Mouse (Mus musculus): ENCODE results near the gene Smim13. TPM values are rescaled to one million over a fixed set of nuclear protein-coding genes. Genes with fewer than 3 reads are reported as not detected.

Gene Smim13
- polyA plus RNA-seq, 1 experiment = 6.5 TPM

DNA sequence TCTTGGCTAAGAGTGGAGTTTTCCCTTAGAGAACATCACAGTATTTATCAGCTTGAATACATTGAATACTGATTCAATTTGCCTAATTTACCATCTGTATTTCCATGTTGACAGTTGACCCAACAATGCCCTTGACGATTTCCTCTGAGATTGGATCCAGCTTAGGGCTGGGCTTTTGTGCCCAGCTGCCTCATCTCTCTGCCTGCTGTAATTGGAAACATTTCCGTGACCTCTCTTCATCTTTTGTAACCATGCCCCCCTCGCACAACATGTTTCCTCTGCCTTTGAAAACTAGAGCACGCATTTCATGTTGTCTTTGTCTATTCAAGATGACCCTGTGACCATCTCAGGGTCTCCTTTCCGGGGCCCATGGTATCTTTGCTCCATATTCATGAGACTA, 49.4 kb downstream of the Smim13 start:
- TF ChIP-seq CTCF (IDR thresholded peaks at IDR 0.05; ENCODE audit: insufficient read depth, low read length) (no peak), POLR2A (IDR thresholded peaks at IDR 0.05; ENCODE audit: borderline replicate concordance, extremely low read depth, low read depth, low read length) (no peak)
- 26% methylated on average over 5 of the region's 5 CpGs for WGBS
- Histone ChIP-seq H3K4me3 (replicated peaks; ENCODE audit: extremely low read depth, low read depth, low read length) (no peak overlapping the region), H3K4me1 (ENCODE audit: control insufficient read depth, insufficient read depth, low read length) (peaks cover 9% of the 10 kb centered on the region; the same call in 1 of the 2 replicates)
- no peak for DNase-seq

- WGBS = 31% methylated on average over 4 of the region's 4 CpGs
- peaks cover 9% of the 10 kb centered on the region; the same call in 1 of the 2 replicates for H3K4me1 ChIP-seq (ENCODE audit: control insufficient read depth, insufficient read depth, low read length)
- TF ChIP-seq POLR2A (IDR thresholded peaks at IDR 0.05; ENCODE audit: borderline replicate concordance, extremely low read depth, low read depth, low read length) = no peak
- TF ChIP-seq CTCF (IDR thresholded peaks at IDR 0.05; ENCODE audit: insufficient read depth, low read length) = no peak
- H3K4me3 ChIP-seq (replicated peaks; ENCODE audit: extremely low read depth, low read depth, low read length) = no peak overlapping the region
- DNase-seq = no peak
These were observed 50.4 kb downstream of the Smim13 start for GRCm38 (mm10) chr13:41300037-41300436.

DNA sequence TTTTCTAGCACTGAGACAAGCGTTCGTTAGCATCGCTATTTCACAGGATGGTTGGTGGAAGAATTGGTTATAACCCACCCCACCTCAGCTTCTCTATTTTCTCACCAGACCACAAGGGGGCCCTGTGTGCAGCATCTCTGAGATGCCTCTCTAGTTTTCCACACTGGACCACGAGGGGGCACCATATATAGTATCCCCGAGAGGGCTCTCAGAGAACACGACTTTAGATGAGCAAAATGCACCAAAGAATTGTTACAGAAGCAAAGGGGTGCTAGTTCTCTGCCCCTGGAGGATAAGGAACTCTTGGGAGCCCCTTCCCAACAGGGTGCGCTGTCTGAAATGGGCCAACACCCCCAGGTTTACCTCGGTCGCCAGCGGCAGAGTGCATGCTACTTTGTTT, 53.1 kb downstream of the Smim13 start:
- peak; percentile 88 for DNase-seq
- 61% methylated on average over 10 of the region's 10 CpGs for WGBS
- peaks cover 5% of the 10 kb centered on the region; the same call in 1 of the 2 replicates for H3K4me1 ChIP-seq (ENCODE audit: control insufficient read depth, insufficient read depth, low read length)
- peak; percentile 72 for TF ChIP-seq CTCF (IDR thresholded peaks at IDR 0.05; ENCODE audit: insufficient read depth, low read length)
- TF ChIP-seq POLR2A (IDR thresholded peaks at IDR 0.05; ENCODE audit: borderline replicate concordance, extremely low read depth, low read depth, low read length) = no peak
- H3K4me3 ChIP-seq (replicated peaks; ENCODE audit: extremely low read depth, low read depth, low read length) = no peak overlapping the region

- 38% methylated on average over 5 of the region's 5 CpGs for WGBS
- Histone ChIP-seq H3K4me3 (replicated peaks; ENCODE audit: extremely low read depth, low read depth, low read length) (no peak overlapping the region), H3K4me1 (ENCODE audit: control insufficient read depth, insufficient read depth, low read length) (peaks cover 13% of the 10 kb centered on the region)
- no peak for DNase-seq
- TF ChIP-seq POLR2A (IDR thresholded peaks at IDR 0.05; ENCODE audit: borderline replicate concordance, extremely low read depth, low read depth, low read length) (no peak), CTCF (IDR thresholded peaks at IDR 0.05; ENCODE audit: insufficient read depth, low read length) (no peak)
These were observed 71.1 kb downstream of the Smim13 start for GRCm38 (mm10) chr13:41320749-41321148.

DNA sequence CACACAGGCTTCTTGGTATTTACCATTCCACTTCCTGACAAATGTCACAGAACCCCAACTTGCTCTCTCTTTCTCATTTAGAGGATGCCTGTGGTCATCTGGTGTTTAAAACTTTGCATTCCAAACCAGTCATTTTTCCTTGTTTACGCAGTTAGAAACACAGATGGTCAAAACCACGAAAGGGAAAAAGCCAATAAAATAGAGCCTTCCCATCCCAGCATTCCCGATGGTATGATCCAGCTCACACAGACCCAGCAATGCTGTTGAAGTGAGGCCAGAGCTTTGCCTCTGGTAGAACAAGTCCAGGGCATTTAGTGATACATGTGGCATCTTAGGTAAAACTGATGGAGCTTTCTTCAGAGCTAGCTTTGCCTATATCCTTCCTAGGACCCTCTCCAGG, 71.8 kb downstream of the Smim13 start:
- WGBS = 32% methylated on average over 3 of the region's 3 CpGs
- H3K4me3 ChIP-seq (replicated peaks; ENCODE audit: extremely low read depth, low read depth, low read length) = no peak overlapping the region
- DNase-seq = no peak
- TF ChIP-seq POLR2A (IDR thresholded peaks at IDR 0.05; ENCODE audit: borderline replicate concordance, extremely low read depth, low read depth, low read length) (no peak), CTCF (IDR thresholded peaks at IDR 0.05; ENCODE audit: insufficient read depth, low read length) (no peak)
- H3K4me1 ChIP-seq (ENCODE audit: control insufficient read depth, insufficient read depth, low read length) = peaks cover 13% of the 10 kb centered on the region

GRCm38 (mm10) chr13:41324631-41325030, 75.0 kb downstream of the Smim13 start:
- no peak overlapping the region for H3K4me3 ChIP-seq (replicated peaks; ENCODE audit: extremely low read depth, low read depth, low read length)
- H3K4me1 ChIP-seq (ENCODE audit: control insufficient read depth, insufficient read depth, low read length) = peaks cover 16% of the 10 kb centered on the region
- no peak for DNase-seq
- TF ChIP-seq POLR2A (IDR thresholded peaks at IDR 0.05; ENCODE audit: borderline replicate concordance, extremely low read depth, low read depth, low read length) (no peak), CTCF (IDR thresholded peaks at IDR 0.05; ENCODE audit: insufficient read depth, low read length) (no peak)
- 67% methylated on average over 4 of the region's 4 CpGs for WGBS

- Histone ChIP-seq H3K4me3 (replicated peaks; ENCODE audit: extremely low read depth, low read depth, low read length) (no peak overlapping the region), H3K4me1 (ENCODE audit: control insufficient read depth, insufficient read depth, low read length) (peaks cover 20% of the 10 kb centered on the region)
- WGBS = 58% methylated on average over 4 of the region's 4 CpGs
- TF ChIP-seq POLR2A (IDR thresholded peaks at IDR 0.05; ENCODE audit: borderline replicate concordance, extremely low read depth, low read depth, low read length) (no peak), CTCF (IDR thresholded peaks at IDR 0.05; ENCODE audit: insufficient read depth, low read length) (no peak)
- DNase-seq = no peak
These were observed 75.7 kb downstream of the Smim13 start for GRCm38 (mm10) chr13:41325346-41325745.

DNA sequence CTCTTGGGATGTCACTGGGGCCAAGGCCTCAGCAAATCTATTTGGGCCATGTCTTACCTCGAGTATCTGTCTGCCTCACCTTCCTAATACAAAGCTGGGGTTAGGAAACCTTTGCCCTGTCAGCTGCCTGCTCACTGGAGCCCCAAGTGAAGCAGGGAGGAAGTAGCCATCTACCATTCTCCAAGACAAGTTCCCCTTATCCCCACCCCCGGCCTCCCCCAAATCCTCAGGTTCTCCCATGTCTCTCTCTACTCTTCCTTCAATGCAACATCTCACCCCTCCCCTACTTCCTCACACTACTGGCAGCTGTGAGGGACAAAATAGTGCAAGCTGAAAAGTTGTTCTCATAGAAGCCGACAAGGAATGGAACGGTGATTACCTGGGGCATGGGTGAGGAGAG, 76.5 kb downstream of the Smim13 start:
- peak; percentile 5 for DNase-seq

More for the DNA sequence above, 76.5 kb downstream of the Smim13 start:
- 73% methylated on average over 4 of the region's 4 CpGs for WGBS
- H3K4me3 ChIP-seq (replicated peaks; ENCODE audit: extremely low read depth, low read depth, low read length) = no peak overlapping the region
- peaks cover 15% of the 10 kb centered on the region for H3K4me1 ChIP-seq (ENCODE audit: control insufficient read depth, insufficient read depth, low read length)
- TF ChIP-seq CTCF (IDR thresholded peaks at IDR 0.05; ENCODE audit: insufficient read depth, low read length) (no peak), POLR2A (IDR thresholded peaks at IDR 0.05; ENCODE audit: borderline replicate concordance, extremely low read depth, low read depth, low read length) (no peak)

Other genes starting within 250 kb of the Smim13 start
- gene Pak1ip1, start 248.8 kb upstream of the Smim13 start, polyA plus RNA-seq (2012; rRNA removed) = 33.4 and 36.1 TPM in 2 replicates
- 66.5 and 83.5 TPM in 2 replicates for gene Tmem14c, start 233.6 kb upstream of the Smim13 start, polyA plus RNA-seq (2012; rRNA removed)
- 2.8 and 4.1 TPM in 2 replicates for gene Mak, start 170.1 kb upstream of the Smim13 start, polyA plus RNA-seq (2012; rRNA removed)
- 0.05 TPM in 1 of 2 replicates, not detected in the other for gene Gcm2, start 138.8 kb upstream of the Smim13 start, polyA plus RNA-seq (2012; rRNA removed)
- not detected in 2 replicates for gene Sycp2l, start 135.5 kb upstream of the Smim13 start, polyA plus RNA-seq (2012; rRNA removed)
- 0.03 and 0.08 TPM in 2 replicates for gene Elovl2, start 29.4 kb upstream of the Smim13 start, polyA plus RNA-seq (2012; rRNA removed)
- not detected in 2 replicates for gene Gm17364, start 24.1 kb downstream of the Smim13 start, polyA plus RNA-seq (2012; rRNA removed)
- 49.2 and 60.8 TPM in 2 replicates for gene Nedd9, start 237.5 kb downstream of the Smim13 start, polyA plus RNA-seq (2012; rRNA removed)

Data from lung, adult 2 months (tissue).